Mouse (Mus musculus) olfactory bulb, adult 2 months (tissue): Measurements from ENCODE around the gene 1110008L16Rik.

Experiments used
- CTCF ChIP-seq: fragments of 200-500 bp; IDR thresholded peaks from 2 replicates; pipeline ENCODE4 v1.5.1; 2012; ENCODE audit warnings: low read depth, mild to moderate bottlenecking, low read length, moderate library complexity; ENCODE audit not compliant: insufficient read depth
- POLR2A ChIP-seq: fragments of 200-500 bp; IDR thresholded peaks from 2 replicates; pipeline ENCODE4 v1.6.1; 2012; ENCODE audit warnings: mild to moderate bottlenecking, low read depth, low read length, moderate library complexity; ENCODE audit not compliant: insufficient read depth

GRCm38 (mm10) chr12:55407888-55408287, 108.5 kb downstream of the 1110008L16Rik start:
- TF ChIP-seq POLR2A: no peak
- no peak for TF ChIP-seq CTCF
